Mouse (Mus musculus) hindbrain, postnatal 0 days (tissue): ENCODE data around the gene Erg. TPM values are rescaled to one million over a fixed set of nuclear protein-coding genes. Genes with fewer than 3 reads are reported as not detected.

Experiments used
- ATAC-seq: fragments of 200-750 bp; cut with Nextera tagmentation; 2 replicates; pipeline ENCODE4 v1.8.0; 2017; ENCODE audit warnings: mild to moderate bottlenecking, moderate TSS enrichment, moderate library complexity
- DNase-seq: peaks from one replicate; pipeline ENCODE4 v3.0.0-alpha.2; 2015; ENCODE audit warnings: low spot score
- H3K27ac ChIP-seq: fragments of 300-500 bp; sonication (generic); 2 replicates; pipeline ENCODE4 v1.5.1; 2014; ENCODE audit warnings: mild to moderate bottlenecking
- H3K27me3 ChIP-seq: fragments of 300-500 bp; sonication (generic); 2 replicates; pipeline ENCODE4 v1.6.1; 2014; ENCODE audit warnings: low read length, mixed read lengths; ENCODE audit not compliant: insufficient read depth
- H3K36me3 ChIP-seq: fragments of 300-500 bp; sonication (generic); 2 replicates; pipeline ENCODE4 v1.6.1; 2014; ENCODE audit warnings: low read length, mixed read lengths; ENCODE audit not compliant: insufficient read depth
- H3K4me1 ChIP-seq: fragments of 300-500 bp; sonication (generic); 2 replicates; pipeline ENCODE4 v1.6.1; 2014; ENCODE audit warnings: antibody characterized with exemption, low read length, mixed read lengths; ENCODE audit not compliant: insufficient read depth
- H3K4me2 ChIP-seq: fragments of 300-500 bp; sonication (generic); 2 replicates; pipeline ENCODE4 v1.6.1; 2014; ENCODE audit warnings: low read depth, mild to moderate bottlenecking, low read length, moderate library complexity, mixed read lengths
- H3K4me3 ChIP-seq: fragments of 300-500 bp; sonication (generic); 2 replicates; pipeline ENCODE4 v1.5.1; 2014; ENCODE audit warnings: low read length
- H3K9ac ChIP-seq: fragments of 300-500 bp; sonication (generic); replicated peaks from 2 replicates; pipeline ENCODE4 v1.6.1; 2014; ENCODE audit warnings: mild to moderate bottlenecking, low read length, moderate library complexity, mixed read lengths
- H3K9me3 ChIP-seq: fragments of 300-500 bp; sonication (generic); 2 replicates; pipeline ENCODE4 v1.6.1; 2016; ENCODE audit warnings: low read length, mixed read lengths
- CTCF ChIP-seq: IDR thresholded peaks from 2 replicates; pipeline ENCODE4 v1.5.1; 2016; ENCODE audit warnings: antibody characterized with exemption, control low read depth, low read depth
- WGBS: fragments of 180-500 bp; shearing (Covaris S2); extraction: QIAGEN DNeasy Blood & Tissue Kit; methylation state at CpG from one replicate; pipeline ENCODE4 v1.1.7; 2014; 5-methylcytosine and 5-hydroxymethylcytosine counted together
- polyA plus RNA-seq: library from polyadenylated mRNA; unstranded; fragments of >200 nt; fragmentation: Nextera tagmentation; extraction: Ambion mirVana; gene quantifications from 2 replicates; pipeline ENCODE4 v1.2.1, GENCODE M21; 2015
- total RNA-seq: library from RNA; depleted of rRNA; stranded (reverse); fragments of >200 nt; gene quantifications from 2 replicates; pipeline ENCODE4 v1.2.3, GENCODE M21; 2014

Erg gene
- total and polyA plus RNA-seq, 2 experiments from 2014 or later = 2.5 to 3.8 TPM

DNA sequence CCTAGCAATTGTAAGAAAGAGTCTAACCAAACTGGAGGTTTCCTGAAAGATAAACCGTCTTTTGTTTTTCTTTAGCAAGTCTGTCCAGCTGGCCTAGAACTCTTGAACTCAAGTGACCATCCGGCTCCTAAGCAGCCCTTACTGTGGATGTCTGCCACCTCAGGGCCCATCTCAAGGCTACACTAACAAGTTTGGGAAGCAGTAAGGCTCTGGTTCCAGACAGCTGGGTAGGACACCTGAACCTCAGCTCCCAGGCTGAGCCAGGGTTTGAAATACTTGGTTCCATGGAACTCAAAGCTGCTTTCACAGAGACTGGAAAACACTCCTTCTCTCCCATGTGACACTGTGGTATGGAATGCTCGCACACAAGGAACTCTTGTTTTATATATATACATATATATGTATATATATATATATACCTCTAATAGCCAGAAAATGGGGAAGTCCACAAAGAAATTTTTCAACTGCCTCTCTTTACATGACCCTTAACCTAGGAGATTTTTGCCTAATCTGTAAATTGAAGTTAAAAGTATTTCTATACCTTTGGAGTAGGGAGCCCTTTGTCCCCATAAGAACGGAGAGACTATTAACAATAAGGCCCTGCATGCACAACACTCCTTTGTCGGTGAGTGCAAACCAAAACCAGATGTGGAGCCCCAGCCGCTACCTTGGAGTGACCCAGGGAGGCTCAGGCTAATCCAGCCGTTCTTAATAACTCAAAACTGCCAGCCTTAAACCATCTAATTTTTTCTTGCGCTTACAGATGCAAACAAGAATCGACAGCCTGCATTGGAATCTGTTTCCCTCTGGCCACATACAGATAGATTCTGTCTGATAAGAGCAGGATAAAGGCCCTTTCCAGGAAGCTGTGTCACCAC is 116.9 kb downstream of the Erg start:
- H3K4me2 ChIP-seq = no peak overlapping the region
- no peak for TF ChIP-seq CTCF
- ATAC-seq = no peak
- WGBS = 77% methylated on average over 9 of the region's 9 CpGs
- DNase-seq = no peak
- no peaks in the 10 kb centered on the region for H3K4me1 ChIP-seq
- H3K9me3 ChIP-seq = no peaks in the 10 kb centered on the region
- H3K27me3 ChIP-seq = no peaks in the 10 kb centered on the region
- H3K9ac ChIP-seq = no peak overlapping the region
- no peak overlapping the region for H3K27ac ChIP-seq
- H3K36me3 ChIP-seq = no peaks in the 10 kb centered on the region
- H3K4me3 ChIP-seq = no peak overlapping the region

DNA sequence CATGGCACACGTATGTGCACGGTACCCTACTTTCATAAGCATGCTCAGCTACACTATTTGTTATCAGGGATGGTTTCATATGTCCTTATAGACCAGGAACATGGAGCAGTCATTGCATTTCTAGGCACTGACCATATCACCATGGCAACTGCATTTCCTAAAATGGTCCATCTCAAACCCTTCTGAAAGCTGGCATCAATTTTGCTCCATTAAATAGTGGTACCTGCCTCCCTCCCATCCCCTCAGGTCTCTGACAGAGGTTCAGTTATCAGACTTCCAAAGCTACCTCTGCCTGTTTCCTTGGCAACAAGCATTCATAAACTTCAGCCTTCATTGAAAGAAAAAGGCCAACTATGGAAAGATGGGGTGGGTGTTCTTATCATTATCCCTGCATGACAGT is 118.5 kb downstream of the Erg start:
- DNase-seq (peak; percentile 12), ATAC-seq (no peak; the same call in 1 of the 2 replicates)
- Histone ChIP-seq H3K4me3 (no peak overlapping the region), H3K9ac (no peak overlapping the region), H3K36me3 (no peaks in the 10 kb centered on the region), H3K27ac (no peak overlapping the region), H3K27me3 (no peaks in the 10 kb centered on the region), H3K9me3 (no peaks in the 10 kb centered on the region), H3K4me2 (no peak overlapping the region), H3K4me1 (no peaks in the 10 kb centered on the region)
- TF ChIP-seq CTCF = no peak
- WGBS = 88% methylated on average over 2 of the region's 2 CpGs

DNA sequence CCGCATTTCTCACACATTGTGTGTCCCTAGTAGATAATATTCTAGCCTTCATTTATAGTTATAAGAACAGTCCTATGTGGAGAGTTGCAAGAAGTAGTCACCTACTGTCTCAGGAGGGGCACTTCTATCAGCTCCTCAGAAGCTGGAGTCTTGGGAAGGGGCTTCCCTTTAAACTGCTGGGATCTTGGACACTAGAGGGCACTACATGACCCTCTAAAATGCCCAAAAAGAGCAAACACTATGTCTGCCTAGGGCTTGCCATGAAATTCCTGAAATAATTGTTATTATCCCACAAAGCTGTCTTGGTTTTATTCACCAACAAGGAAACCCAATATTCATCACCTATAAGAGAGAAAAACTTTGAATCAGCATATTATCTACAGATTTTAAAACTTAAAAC is 119.8 kb downstream of the Erg start:
- Histone ChIP-seq H3K27ac (no peak overlapping the region), H3K36me3 (no peaks in the 10 kb centered on the region), H3K4me1 (no peaks in the 10 kb centered on the region), H3K9me3 (no peaks in the 10 kb centered on the region), H3K4me2 (no peak overlapping the region), H3K27me3 (no peaks in the 10 kb centered on the region), H3K9ac (no peak overlapping the region), H3K4me3 (no peak overlapping the region)
- peak; percentile 85 for DNase-seq
- TF ChIP-seq CTCF = peak; percentile 75
- WGBS = 88% methylated on average over 1 of the region's 1 CpGs
- peak; percentile 64; the same call in 1 of the 2 replicates for ATAC-seq

DNA sequence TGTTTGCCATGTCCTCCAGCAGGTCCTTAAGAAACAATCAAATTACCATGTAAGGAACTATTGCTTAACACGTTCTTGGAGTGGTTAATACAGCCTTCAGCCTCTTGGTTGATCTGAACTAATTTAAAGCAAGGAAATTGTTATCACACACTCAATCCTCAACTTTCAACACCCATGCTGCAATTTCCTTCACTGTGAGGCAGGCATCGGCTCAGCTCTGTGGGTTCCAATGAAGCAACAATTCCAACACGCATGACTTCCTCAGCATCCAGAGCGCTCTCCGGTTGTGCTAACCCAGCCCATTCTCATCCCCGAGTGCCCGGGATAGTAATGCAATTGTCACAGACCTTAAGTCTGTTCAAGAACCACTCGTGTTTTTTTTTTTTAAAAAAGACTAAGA is 121.8 kb downstream of the Erg start:
- no peaks in the 10 kb centered on the region for H3K27me3 ChIP-seq
- H3K36me3 ChIP-seq = no peaks in the 10 kb centered on the region
- H3K9me3 ChIP-seq = no peaks in the 10 kb centered on the region
- no peak for DNase-seq
- no peak for TF ChIP-seq CTCF
- no peak overlapping the region for H3K4me2 ChIP-seq
- no peak for ATAC-seq
- WGBS = 59% methylated on average over 8 of the region's 8 CpGs
- H3K27ac ChIP-seq = no peak overlapping the region
- no peak overlapping the region for H3K4me3 ChIP-seq
- H3K4me1 ChIP-seq = no peaks in the 10 kb centered on the region
- H3K9ac ChIP-seq = no peak overlapping the region

DNA sequence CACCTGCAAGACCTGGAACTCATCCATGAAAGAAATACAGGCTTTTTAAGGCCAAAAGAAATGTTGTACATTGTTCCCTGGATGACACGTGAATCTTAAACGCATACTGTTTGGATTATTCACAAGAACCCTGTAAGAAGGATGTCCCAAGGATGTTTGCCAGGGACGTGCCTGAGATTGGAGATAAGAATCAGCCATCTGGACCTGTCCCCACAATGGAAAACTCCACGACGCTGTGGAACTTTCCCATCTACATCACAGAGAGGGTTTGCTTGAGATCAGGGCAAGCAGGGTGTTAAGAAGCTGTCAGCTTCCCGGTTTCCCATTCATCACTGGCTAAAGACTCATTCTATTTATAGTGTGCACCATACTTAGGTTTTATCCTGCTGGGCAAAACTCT is 122.6 kb downstream of the Erg start:
- WGBS = 53% methylated on average over 6 of the region's 6 CpGs

DNA sequence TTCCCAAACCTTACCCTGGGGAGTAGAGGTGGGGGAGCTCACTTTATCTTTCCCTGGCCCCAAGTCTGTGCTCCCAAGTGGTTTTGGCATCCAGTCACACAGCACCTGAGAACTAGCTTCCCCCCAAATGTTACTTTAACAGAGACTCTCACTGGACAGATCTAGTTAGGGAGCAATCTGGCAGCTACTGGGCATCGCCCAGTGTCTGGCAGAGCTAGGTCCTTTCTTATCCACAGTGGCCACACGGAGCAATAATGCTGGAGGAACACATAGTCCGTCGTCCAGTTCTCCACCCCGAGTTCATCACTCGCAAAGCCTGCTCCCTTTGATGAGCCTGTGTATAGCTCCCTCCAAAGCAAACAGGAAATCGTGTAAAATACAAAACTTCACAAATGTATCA is 124.5 kb downstream of the Erg start:
- no peak for DNase-seq
- Histone ChIP-seq H3K4me1 (no peaks in the 10 kb centered on the region), H3K27ac (no peak overlapping the region), H3K9ac (no peak overlapping the region), H3K9me3 (no peaks in the 10 kb centered on the region), H3K4me3 (no peak overlapping the region), H3K27me3 (no peaks in the 10 kb centered on the region), H3K36me3 (no peaks in the 10 kb centered on the region), H3K4me2 (no peak overlapping the region)
- TF ChIP-seq CTCF = no peak
- WGBS = 84% methylated on average over 7 of the region's 7 CpGs
- no peak for ATAC-seq

More for the DNA sequence above, 122.6 kb downstream of the Erg start:
- DNase-seq = no peak
- Histone ChIP-seq H3K4me3 (no peak overlapping the region), H3K9ac (no peak overlapping the region), H3K4me2 (no peak overlapping the region), H3K27me3 (no peaks in the 10 kb centered on the region), H3K9me3 (no peaks in the 10 kb centered on the region), H3K36me3 (no peaks in the 10 kb centered on the region), H3K4me1 (no peaks in the 10 kb centered on the region), H3K27ac (no peak overlapping the region)
- TF ChIP-seq CTCF = no peak
- no peak for ATAC-seq

DNA sequence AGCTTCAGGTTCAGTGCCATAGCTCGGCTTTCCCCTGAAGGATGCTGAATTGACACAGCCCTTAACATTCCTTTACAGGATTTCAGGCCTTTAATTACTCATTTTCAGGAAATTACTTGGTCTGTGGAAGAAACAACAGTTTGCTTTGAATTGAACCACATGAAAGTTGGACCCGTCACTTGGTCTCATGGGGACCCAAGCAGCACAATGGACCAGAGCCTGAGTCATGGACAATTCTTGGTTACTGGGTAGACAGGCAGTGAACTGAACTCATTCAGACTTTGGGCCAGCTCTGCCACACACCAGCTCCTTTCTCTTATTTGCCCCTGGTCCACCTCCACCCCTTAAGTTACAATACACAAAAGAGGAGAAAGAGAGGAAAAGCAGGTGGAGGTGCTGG is 126.1 kb downstream of the Erg start:
- Histone ChIP-seq H3K4me3 (no peak overlapping the region), H3K9ac (no peak overlapping the region), H3K27ac (no peak overlapping the region), H3K36me3 (no peaks in the 10 kb centered on the region), H3K4me1 (no peaks in the 10 kb centered on the region), H3K27me3 (no peaks in the 10 kb centered on the region), H3K4me2 (no peak overlapping the region), H3K9me3 (no peaks in the 10 kb centered on the region)
- 67% methylated on average over 2 of the region's 2 CpGs for WGBS
- no peak for ATAC-seq
- no peak for DNase-seq
- TF ChIP-seq CTCF = no peak
